Mouse (Mus musculus) heart, adult 2 months (tissue): ENCODE results near the gene Siglece. TPM values are rescaled to one million over a fixed set of nuclear protein-coding genes. Genes with fewer than 3 reads are reported as not detected.

Experiments used
- DNase-seq, 2 experiments: peaks; one replicate each; pipeline ENCODE4 v3.0.0; 2021
- H3K27ac ChIP-seq: fragments of 200-600 bp; 2 replicates; pipeline ENCODE4 v1.8.1; 2022
- H3K27me3 ChIP-seq: fragments of 200-500 bp; 2 replicates; pipeline ENCODE4 v1.6.1; 2012; ENCODE audit warnings: mild to moderate bottlenecking, low read length, inconsistent platforms, mixed read lengths; ENCODE audit not compliant: control insufficient read depth, insufficient read depth
- H3K36me3 ChIP-seq: fragments of 200-500 bp; 2 replicates; pipeline ENCODE4 v1.6.1; 2012; ENCODE audit warnings: low read length, inconsistent platforms; ENCODE audit not compliant: control insufficient read depth, insufficient read depth
- H3K4me1 ChIP-seq: fragments of 200-500 bp; 2 replicates; pipeline ENCODE4 v1.6.1; 2011; ENCODE audit warnings: low read length; ENCODE audit not compliant: control insufficient read depth, insufficient read depth
- H3K4me3 ChIP-seq: fragments of 200-600 bp; 2 replicates; pipeline ENCODE4 v1.8.1; 2022
- H3K79me2 ChIP-seq: fragments of 200-500 bp; replicated peaks from 2 replicates; pipeline ENCODE4 v1.6.1; 2012; ENCODE audit warnings: mild to moderate bottlenecking, inconsistent platforms, low read length, moderate library complexity, mixed read lengths; ENCODE audit not compliant: control insufficient read depth, insufficient read depth
- H3K9ac ChIP-seq: fragments of 200-500 bp; 2 replicates; pipeline ENCODE4 v1.6.1; 2012; ENCODE audit warnings: low read depth, mild to moderate bottlenecking, control low read depth, inconsistent platforms, low read length, mixed read lengths
- CTCF ChIP-seq: fragments of 200-600 bp; IDR thresholded peaks from 2 replicates; pipeline ENCODE4 v1.8.1; 2022; ENCODE audit warnings: antibody characterized with exemption, mild to moderate bottlenecking, moderate library complexity
- EP300 ChIP-seq: fragments of 200-500 bp; IDR thresholded peaks from 2 replicates; pipeline ENCODE4 v1.6.1; 2011; ENCODE audit warnings: low read depth, low read length, control low read depth; ENCODE audit not compliant: insufficient read depth
- POLR2A ChIP-seq: fragments of 200-500 bp; IDR thresholded peaks from 2 replicates; pipeline ENCODE4 v1.6.1; 2011; ENCODE audit warnings: mild to moderate bottlenecking, low read depth, low read length, control low read depth; ENCODE audit not compliant: insufficient read depth
- WGBS: fragments of 180-500 bp; shearing (Covaris S2); methylation state at CpG from one replicate; pipeline ENCODE4 v1.1.7; 2018; 5-methylcytosine and 5-hydroxymethylcytosine counted together
- intact Hi-C: fragments of 180-260 bp; cut with DNase I; formaldehyde crosslinking; loops from one replicate; pipeline ENCODE4 v1.15.1; 2025
- polyA plus RNA-seq: library from polyadenylated mRNA; depleted of rRNA; stranded (reverse); fragments of >200 nt; gene quantifications from 2 replicates; pipeline ENCODE4 v1.2.3, GENCODE M21; 2012
- total RNA-seq, 2 experiments: library from RNA; stranded (reverse); gene quantifications; 2 replicates each; pipeline ENCODE4 v1.2.3; 2021

Gene Siglece
- total and polyA plus RNA-seq, 3 experiments, result 1.6 to 2.1 (median 1.9) TPM

DNA sequence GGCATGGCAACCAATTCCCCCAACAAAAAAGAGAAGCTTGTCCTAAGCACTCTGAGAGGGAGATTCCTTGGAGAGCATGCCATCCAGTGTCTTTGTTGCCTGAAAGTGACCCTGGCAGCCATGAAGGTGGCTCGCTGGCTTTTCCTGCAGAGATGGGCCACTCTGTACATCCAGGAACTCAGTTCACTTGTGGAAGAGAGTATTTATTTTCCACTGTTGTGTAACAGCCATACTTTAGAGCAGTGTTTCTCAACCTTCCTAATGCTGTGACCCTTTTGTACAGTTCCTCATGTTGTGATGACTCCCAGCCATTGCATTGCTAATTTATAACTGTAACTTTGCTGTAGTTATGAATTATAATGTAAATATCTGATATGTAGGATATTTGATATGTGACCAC is 22.8 kb downstream of the Siglece start:
- intact Hi-C loops, result no loop called here
- H3K9ac ChIP-seq, result no peak overlapping the region
- no peak overlapping the region for H3K4me3 ChIP-seq
- WGBS, result 66% methylated on average over 1 of the region's 1 CpGs
- no peaks in the 10 kb centered on the region for H3K79me2 ChIP-seq
- no peaks in the 10 kb centered on the region for H3K27me3 ChIP-seq
- TF ChIP-seq CTCF, result no peak
- TF ChIP-seq EP300, result no peak
- TF ChIP-seq POLR2A, result no peak
- no peak overlapping the region for H3K27ac ChIP-seq
- no peaks in the 10 kb centered on the region for H3K36me3 ChIP-seq
- DNase-seq, result no peak
- H3K4me1 ChIP-seq, result no peaks in the 10 kb centered on the region

DNA sequence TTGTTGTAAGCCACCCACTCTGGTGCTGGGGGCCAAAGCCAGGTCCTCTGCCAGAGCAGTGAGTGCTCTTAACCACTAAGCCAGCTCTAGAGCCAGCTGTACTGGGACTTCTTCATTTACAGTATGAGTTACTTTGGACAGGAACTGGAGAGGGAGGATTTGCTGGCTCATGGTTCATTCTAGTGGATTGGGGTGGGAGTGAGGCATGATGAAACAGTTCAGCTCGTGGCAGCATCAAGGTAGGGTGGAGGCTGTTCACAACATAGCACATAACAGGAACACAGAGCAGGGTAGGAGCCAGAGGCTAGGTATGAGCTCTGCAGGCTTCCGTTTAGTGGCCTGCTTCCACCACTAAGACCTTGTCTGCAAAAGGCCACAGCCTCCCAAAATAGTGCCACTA is 23.8 kb downstream of the Siglece start:
- intact Hi-C loops, result no loop called here
- Histone ChIP-seq H3K9ac (no peak overlapping the region), H3K4me1 (no peaks in the 10 kb centered on the region), H3K27ac (no peak overlapping the region), H3K27me3 (no peaks in the 10 kb centered on the region), H3K4me3 (no peak overlapping the region), H3K79me2 (no peaks in the 10 kb centered on the region), H3K36me3 (no peaks in the 10 kb centered on the region)
- no peak for DNase-seq
- 50% methylated on average over 2 of the region's 2 CpGs for WGBS
- TF ChIP-seq EP300 (no peak), CTCF (no peak), POLR2A (no peak)

DNA sequence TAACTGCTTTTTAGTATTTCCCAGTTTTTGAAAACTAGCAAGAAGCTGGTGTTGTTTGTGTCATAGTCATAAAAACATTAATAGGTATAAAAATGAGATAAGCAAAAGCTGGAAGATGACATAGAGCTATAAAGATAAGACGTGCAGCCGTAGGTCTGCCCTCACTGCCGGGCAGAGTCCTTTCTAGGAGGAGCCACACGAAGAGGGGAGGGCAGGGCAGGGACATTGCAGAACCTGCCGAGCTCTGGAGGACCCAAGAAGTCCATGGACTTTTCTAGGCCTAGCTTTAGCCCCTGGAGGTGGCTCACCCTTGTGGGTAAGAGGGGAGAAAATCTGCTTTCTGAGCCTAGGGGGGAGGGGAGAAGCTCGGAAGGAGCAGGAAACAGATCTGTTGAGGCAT is 25.5 kb downstream of the Siglece start, which contains the start of gene Ceacam18:
Gene Ceacam18 (plus strand): TSS at position 208 of the 400 bp plus-strand sequence.
- H3K9ac ChIP-seq, result no peak within 1 kb of the TSS
- H3K4me1 ChIP-seq, result no peaks in the 10 kb centered on the region
- TF ChIP-seq CTCF (no peak), POLR2A (no peak), EP300 (no peak)
- H3K27ac ChIP-seq, result no peak within 1 kb of the TSS
- H3K27me3 ChIP-seq, result no peaks in the 10 kb centered on the region
- H3K4me3 ChIP-seq, result no peak within 1 kb of the TSS
- no peaks in the 10 kb centered on the region for H3K79me2 ChIP-seq
- WGBS, result 37% methylated on average over 6 of the region's 6 CpGs
- no peak for DNase-seq
- H3K36me3 ChIP-seq, result no peaks in the 10 kb centered on the region
- intact Hi-C loops, result no loop called here

DNA sequence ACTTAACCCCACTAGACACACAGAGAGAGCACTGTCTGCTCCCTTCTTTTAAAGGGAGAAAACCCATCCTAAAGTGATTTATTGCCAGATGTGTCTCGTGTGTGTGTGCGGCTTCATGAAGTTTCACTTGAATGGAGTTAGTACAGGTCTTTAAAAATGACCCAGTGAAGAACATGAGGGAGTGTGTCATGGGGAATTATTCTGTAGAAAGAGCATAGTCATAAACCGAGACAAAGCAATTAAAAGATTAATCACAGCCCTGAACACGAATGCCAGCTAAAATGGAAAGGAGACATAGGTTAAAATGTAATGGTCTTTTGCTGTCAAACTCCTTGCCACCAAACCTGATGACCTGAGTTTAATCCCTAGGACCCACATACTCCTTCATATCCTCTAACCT is 26.0 kb downstream of the Siglece start:
- H3K9ac ChIP-seq, result no peak overlapping the region
- intact Hi-C loops, result no loop called here
- WGBS, result 80% methylated on average over 4 of the region's 4 CpGs
- H3K4me3 ChIP-seq, result no peak overlapping the region
- H3K36me3 ChIP-seq, result no peaks in the 10 kb centered on the region
- H3K79me2 ChIP-seq, result no peaks in the 10 kb centered on the region
- TF ChIP-seq EP300, result no peak
- TF ChIP-seq CTCF, result no peak
- no peak for TF ChIP-seq POLR2A
- no peak for DNase-seq
- no peaks in the 10 kb centered on the region for H3K4me1 ChIP-seq
- no peaks in the 10 kb centered on the region; the same call in 1 of the 2 replicates for H3K27me3 ChIP-seq
- no peak overlapping the region for H3K27ac ChIP-seq

DNA sequence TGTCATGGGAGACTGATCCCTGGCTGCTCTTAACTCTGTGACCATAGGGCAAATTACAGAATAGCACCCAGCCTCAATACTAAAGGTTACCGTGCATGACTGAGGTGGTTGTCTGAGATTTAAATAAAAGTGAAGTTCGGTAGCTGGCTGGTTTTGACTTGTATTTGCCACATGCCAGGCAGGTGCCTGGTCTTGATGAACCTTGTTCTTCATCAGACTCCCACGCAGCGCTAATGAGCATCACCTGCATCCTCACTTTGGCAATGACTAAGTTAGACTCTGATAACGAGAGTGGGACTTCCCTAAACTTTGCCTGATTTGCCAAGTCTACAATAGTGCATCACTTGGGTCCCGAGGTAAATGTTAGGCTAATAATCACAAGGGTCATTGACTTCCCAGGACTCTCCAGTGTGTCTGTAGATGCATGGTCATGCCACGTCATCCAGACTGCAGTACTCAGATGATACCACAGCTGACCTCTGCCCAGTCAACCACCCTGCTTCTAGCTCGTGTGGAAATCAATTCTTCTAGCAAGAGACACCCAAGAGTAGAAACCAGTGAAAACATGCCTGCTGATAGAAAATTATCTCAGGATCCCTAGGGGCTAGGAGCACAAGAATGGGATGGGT is 34.1 kb downstream of the Siglece start:
- Histone ChIP-seq H3K4me3 (no peak overlapping the region), H3K27ac (no peak overlapping the region), H3K9ac (no peak overlapping the region), H3K27me3 (no peaks in the 10 kb centered on the region; the same call in 1 of the 2 replicates), H3K79me2 (no peaks in the 10 kb centered on the region), H3K4me1 (no peaks in the 10 kb centered on the region), H3K36me3 (no peaks in the 10 kb centered on the region)
- TF ChIP-seq EP300, result no peak
- TF ChIP-seq POLR2A, result no peak
- no peak for TF ChIP-seq CTCF
- intact Hi-C loops, result no loop called here
- 67% methylated on average over 8 of the region's 8 CpGs for WGBS
- DNase-seq, result no peak

DNA sequence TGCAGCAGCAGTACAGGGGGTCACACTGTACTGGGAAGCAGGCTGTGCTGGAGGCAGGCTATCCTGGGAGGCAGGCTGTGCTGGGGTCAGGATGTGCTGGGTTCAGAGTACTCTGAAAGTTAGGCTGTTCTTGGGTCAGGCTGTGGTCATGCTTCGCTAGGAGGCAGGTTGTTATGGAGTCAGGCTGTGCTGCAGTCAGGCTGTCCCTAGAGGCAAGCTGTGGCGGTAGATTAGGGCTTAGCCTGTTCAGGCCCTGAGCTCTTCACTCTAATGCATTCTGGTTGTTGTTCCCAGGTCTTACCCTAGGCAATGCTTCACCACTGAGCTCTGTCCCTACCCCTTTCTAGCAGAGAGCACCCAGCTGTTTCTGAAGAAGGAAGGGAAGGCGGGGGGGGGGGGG is 34.9 kb downstream of the Siglece start:
- Histone ChIP-seq H3K79me2 (no peaks in the 10 kb centered on the region), H3K4me3 (no peak overlapping the region), H3K27me3 (no peaks in the 10 kb centered on the region; the same call in 1 of the 2 replicates), H3K4me1 (no peaks in the 10 kb centered on the region), H3K9ac (no peak overlapping the region), H3K36me3 (no peaks in the 10 kb centered on the region), H3K27ac (no peak overlapping the region)
- WGBS, result 64% methylated on average over 3 of the region's 3 CpGs
- intact Hi-C loops, result no loop called here
- DNase-seq, result no peak
- TF ChIP-seq POLR2A (no peak), EP300 (no peak)
